Mouse (Mus musculus) kidney, adult 2 months (tissue): ENCODE measurements around the gene Sugp2. TPM values are rescaled to one million over a fixed set of nuclear protein-coding genes. Genes with fewer than 3 reads are reported as not detected.

Experiments used
- DNase-seq: peaks from one replicate; pipeline ENCODE4 v3.0.0; 2021
- H3K27ac ChIP-seq: fragments of 200-500 bp; 2 replicates; pipeline ENCODE4 v1.5.1; 2012; ENCODE audit warnings: low read depth, low read length, control low read depth, inconsistent platforms; ENCODE audit not compliant: insufficient read depth
- H3K27me3 ChIP-seq: fragments of 200-500 bp; replicated peaks from 2 replicates; pipeline ENCODE4 v1.6.1; 2012; ENCODE audit warnings: mild to moderate bottlenecking, moderate library complexity, low read length, inconsistent platforms; ENCODE audit not compliant: control insufficient read depth, insufficient read depth
- H3K36me3 ChIP-seq: fragments of 200-500 bp; 2 replicates; pipeline ENCODE4 v1.6.1; 2012; ENCODE audit warnings: mild to moderate bottlenecking, moderate library complexity, low read length, inconsistent platforms; ENCODE audit not compliant: control insufficient read depth, insufficient read depth
- H3K4me1 ChIP-seq: fragments of 200-500 bp; 2 replicates; pipeline ENCODE4 v1.6.1; 2011; ENCODE audit warnings: low read length; ENCODE audit not compliant: control insufficient read depth, insufficient read depth
- H3K4me3 ChIP-seq: fragments of 200-500 bp; 2 replicates; pipeline ENCODE4 v1.5.1; 2011; ENCODE audit warnings: mild to moderate bottlenecking, low read depth, low read length, control low read depth; ENCODE audit not compliant: insufficient read depth
- CTCF ChIP-seq: fragments of 200-500 bp; conservative IDR thresholded peaks from 2 replicates; pipeline ENCODE4 v1.5.1; 2011; ENCODE audit warnings: low read depth, mild to moderate bottlenecking, control low read depth, low read length, moderate library complexity, mixed read lengths; ENCODE audit not compliant: insufficient read depth, insufficient read length
- POLR2A ChIP-seq: fragments of 200-500 bp; IDR thresholded peaks from one replicate; pipeline ENCODE4 v1.6.1; 2011; ENCODE audit warnings: low read depth, low read length, control low read depth
- WGBS: fragments of 180-500 bp; shearing (Covaris S2); methylation state at CpG from one replicate; pipeline ENCODE4 v1.1.7; 2018; 5-methylcytosine and 5-hydroxymethylcytosine counted together
- polyA plus RNA-seq: library from polyadenylated mRNA; depleted of rRNA; stranded (reverse); fragments of >200 nt; gene quantifications from 2 replicates; pipeline ENCODE4 v1.2.3, GENCODE M21; 2012

Sugp2 gene
- polyA plus RNA-seq, 1 experiment: 20.2 TPM

DNA sequence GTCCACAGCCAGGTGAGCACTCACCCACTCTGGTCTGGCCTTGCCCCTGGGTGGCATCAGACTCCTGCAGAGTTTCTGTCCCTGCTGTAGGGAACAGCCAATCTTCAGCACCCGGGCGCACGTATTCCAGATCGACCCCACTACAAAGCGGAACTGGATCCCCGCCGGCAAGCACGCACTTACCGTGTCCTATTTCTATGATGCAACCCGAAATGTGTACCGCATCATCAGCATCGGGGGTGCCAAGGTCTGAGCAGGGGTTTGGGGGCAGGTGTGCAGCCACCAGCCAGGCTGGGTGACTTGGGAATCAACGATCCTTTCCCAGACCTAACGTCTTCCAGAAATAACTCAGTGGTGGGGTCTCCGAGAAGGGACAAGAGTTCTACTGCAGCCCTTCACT is 51.3 kb downstream of the Sugp2 start:
- no peaks in the 10 kb centered on the region for H3K27me3 ChIP-seq
- H3K36me3 ChIP-seq: no peaks in the 10 kb centered on the region
- H3K4me1 ChIP-seq: peaks cover 4% of the 10 kb centered on the region; the same call in 1 of the 2 replicates
- H3K27ac ChIP-seq: no peak overlapping the region
- WGBS: 95% methylated on average over 15 of the region's 15 CpGs
- no peak for DNase-seq
- TF ChIP-seq POLR2A: no peak
- TF ChIP-seq CTCF: no peak
- H3K4me3 ChIP-seq: no peak overlapping the region

DNA sequence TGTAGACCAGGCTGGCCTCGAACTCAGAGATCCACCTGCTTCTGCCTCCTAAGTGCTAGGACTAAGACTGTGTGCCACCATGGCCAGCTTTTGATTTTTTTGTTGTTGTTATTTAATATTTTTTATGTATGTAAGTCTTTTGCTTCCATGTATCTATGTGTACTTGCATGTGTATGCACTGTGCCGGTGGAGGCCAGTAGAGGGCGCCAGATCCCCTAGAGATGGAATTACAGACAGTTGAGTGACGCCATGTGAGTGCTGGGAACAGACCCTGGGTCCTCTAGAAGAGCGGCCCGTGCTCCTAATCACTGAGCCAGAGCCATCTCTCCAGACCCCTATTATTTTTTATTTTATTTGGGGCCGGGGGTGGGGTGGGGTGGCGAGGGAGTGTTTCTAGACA is 52.7 kb downstream of the Sugp2 start:
- 89% methylated on average over 8 of the region's 8 CpGs for WGBS
- Histone ChIP-seq H3K36me3 (no peaks in the 10 kb centered on the region), H3K27me3 (no peaks in the 10 kb centered on the region), H3K27ac (no peak overlapping the region), H3K4me3 (no peak overlapping the region), H3K4me1 (peaks cover 4% of the 10 kb centered on the region; the same call in 1 of the 2 replicates)
- TF ChIP-seq CTCF: peak; percentile 42
- TF ChIP-seq POLR2A: no peak
- DNase-seq: no peak

DNA sequence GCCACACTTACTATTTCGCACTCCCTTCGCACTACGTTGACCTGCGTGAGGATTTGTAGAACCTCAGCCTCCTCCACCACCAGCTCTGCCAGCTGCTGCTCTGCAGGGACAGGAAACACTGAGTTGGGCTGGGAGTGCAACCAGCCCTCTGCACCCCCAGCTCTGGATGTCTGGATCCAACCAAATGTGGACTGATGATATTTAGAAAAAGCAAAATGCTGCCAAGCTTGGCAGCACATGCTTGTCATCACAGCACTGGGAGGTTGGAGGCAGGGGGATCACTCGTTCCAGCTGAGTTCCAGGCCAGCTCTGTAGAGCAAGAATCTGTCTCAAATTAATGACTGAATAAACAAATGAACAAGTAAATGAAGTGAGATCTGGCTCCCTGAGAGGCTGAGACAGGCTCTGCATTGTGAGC is 60.0 kb downstream of the Sugp2 start:
- no peak overlapping the region for H3K4me3 ChIP-seq
- 41% methylated on average over 5 of the region's 5 CpGs for WGBS
- H3K4me1 ChIP-seq: no peaks in the 10 kb centered on the region
- TF ChIP-seq CTCF: no peak
- TF ChIP-seq POLR2A: no peak
- H3K27me3 ChIP-seq: no peaks in the 10 kb centered on the region
- DNase-seq: no peak
- no peaks in the 10 kb centered on the region; the same call in 1 of the 2 replicates for H3K36me3 ChIP-seq
- no peak overlapping the region for H3K27ac ChIP-seq

GRCm38 (mm10) chr8:70300881-70301280 is 66.9 kb downstream of the Sugp2 start:
- peaks cover 6% of the 10 kb centered on the region for H3K4me1 ChIP-seq
- DNase-seq: no peak
- H3K27me3 ChIP-seq: no peaks in the 10 kb centered on the region
- no peak overlapping the region for H3K4me3 ChIP-seq
- WGBS: 75% methylated on average over 3 of the region's 3 CpGs
- no peaks in the 10 kb centered on the region for H3K36me3 ChIP-seq
- no peak overlapping the region for H3K27ac ChIP-seq
- TF ChIP-seq POLR2A (no peak), CTCF (no peak)

- peak within 1 kb of the TSS; percentile 95 for H3K4me3 ChIP-seq
- H3K27me3 ChIP-seq: no peaks in the 10 kb centered on the region
- peaks cover 6% of the 10 kb centered on the region for H3K4me1 ChIP-seq
- DNase-seq: peak; percentile 97
- peak; percentile 61 for TF ChIP-seq POLR2A
- no peak for TF ChIP-seq CTCF
- H3K27ac ChIP-seq: peak within 1 kb of the TSS; percentile 93
- no peaks in the 10 kb centered on the region for H3K36me3 ChIP-seq
- under 1% methylated on average over 40 of the region's 40 CpGs for WGBS
Measured at GRCm38 (mm10) chr8:70302358-70302890, 68.4 kb downstream of the Sugp2 start, which contains the start of the genes Ddx49 and Cope. Ddx49 (minus strand) TSS chr8:70302489. Cope (plus strand) TSS chr8:70302518.

GRCm38 (mm10) chr8:70302901-70303300 is 68.9 kb downstream of the Sugp2 start:
- WGBS: 2% methylated on average over 16 of the region's 16 CpGs
- Histone ChIP-seq H3K27ac (peak overlapping the region; percentile 93), H3K4me1 (peaks cover 6% of the 10 kb centered on the region), H3K4me3 (peak overlapping the region; percentile 95), H3K27me3 (no peaks in the 10 kb centered on the region), H3K36me3 (no peaks in the 10 kb centered on the region)
- no peak for DNase-seq
- no peak for TF ChIP-seq POLR2A

DNA sequence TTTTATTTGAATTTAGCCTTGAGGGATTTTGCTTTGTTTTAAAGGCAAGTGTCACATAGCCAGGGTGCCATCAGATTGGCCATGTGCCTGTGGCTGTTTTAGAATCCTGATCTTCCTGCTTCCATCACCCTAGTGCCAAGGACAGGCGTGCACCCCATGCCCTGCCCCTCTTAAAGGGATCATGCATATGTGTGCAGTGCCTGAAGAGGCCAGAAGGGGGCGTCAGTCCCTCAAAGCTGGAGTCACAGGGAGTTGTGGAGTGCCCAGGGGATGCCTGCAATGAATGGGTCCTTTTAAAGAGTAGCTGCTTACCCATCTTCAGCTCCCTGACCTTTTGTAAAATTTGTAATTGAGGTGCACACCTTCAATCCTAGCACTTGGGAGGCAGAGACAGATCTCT is 75.3 kb downstream of the Sugp2 start:
- Histone ChIP-seq H3K27me3 (no peaks in the 10 kb centered on the region), H3K4me3 (no peak overlapping the region), H3K4me1 (no peaks in the 10 kb centered on the region), H3K36me3 (no peaks in the 10 kb centered on the region), H3K27ac (no peak overlapping the region)
- DNase-seq: no peak
- no peak for TF ChIP-seq POLR2A
- peak; percentile 56 for TF ChIP-seq CTCF
- 40% methylated on average over 2 of the region's 2 CpGs for WGBS
